Mouse (Mus musculus): Measurements from ENCODE around the gene Prss46. TPM values are rescaled to one million over a fixed set of nuclear protein-coding genes. Genes with fewer than 3 reads are reported as not detected.
A peak's percentile ranks its signal among the peaks of the same experiment; 100 is the strongest.
"Not testable (repeated sequence)": the region's sequence is repeated elsewhere in the genome, so short reads cannot be mapped to it uniquely, and the experiment has no call there.

The Prss46 gene
- total RNA-seq, 1 experiment, result 2.8 TPM

- Histone ChIP-seq H3K4me3 (ENCODE audit: insufficient read depth in 1 of 2, low read depth in 1 of 2, low read length in 2 of 2, poor library complexity in 1 of 2, severe bottlenecking in 1 of 2) (no peak overlapping the region), H3K27ac (ENCODE audit: insufficient read depth, low read depth, low read length, poor library complexity, severe bottlenecking) (no peak overlapping the region), H3K9me3 (ENCODE audit: control insufficient read depth, insufficient read depth, low read depth, low read length) (no peaks in the 10 kb centered on the region), H3K4me1 (ENCODE audit: control insufficient read depth in 2 of 2, insufficient read depth in 2 of 2, low read length in 2 of 2, poor library complexity in 1 of 2) (no peaks in the 10 kb centered on the region), H3K36me3 (ENCODE audit: control insufficient read depth, insufficient read depth, low read length, poor library complexity, severe bottlenecking) (0 out of 2 replicates have a peak, but pooled peaks cover 1% of the 10 kb centered on the region), H3K9ac (ENCODE audit: insufficient read depth, low read depth, low read length, poor library complexity, severe bottlenecking) (no peak overlapping the region)
- no peak for DNase-seq (ENCODE audit: low read depth, low spot score)
- no peak for TF ChIP-seq MAFK (IDR thresholded peaks at IDR 0.05; ENCODE audit: insufficient read depth, low read depth, low read length)
- TF ChIP-seq HCFC1 (IDR thresholded peaks at IDR 0.05; ENCODE audit: borderline replicate concordance, insufficient read depth, low read length), result no peak
- no peak for TF ChIP-seq ZC3H11A (IDR thresholded peaks at IDR 0.05; ENCODE audit: borderline replicate concordance, low read depth, low read length)
- no peak for TF ChIP-seq ZNF384 (IDR thresholded peaks at IDR 0.05; ENCODE audit: low read depth, low read length)
- in situ Hi-C loops (cut with MboI; ENCODE audit: low sequenced_read_pairs in 2 of 2, unreplicated experiment in 2 of 2), result no loop called here
Measured at GRCm38 (mm10) chr9:110803294-110803693, 41.0 kb upstream of the Prss46 start.

GRCm38 (mm10) chr9:110810051-110810450 lies 34.3 kb upstream of the Prss46 start:
- Histone ChIP-seq H3K9ac (ENCODE audit: insufficient read depth, low read depth, low read length, poor library complexity, severe bottlenecking) (no peak overlapping the region), H3K4me1 (ENCODE audit: control insufficient read depth in 2 of 2, insufficient read depth in 2 of 2, low read length in 2 of 2, poor library complexity in 1 of 2) (peaks cover 0 to 5% of the 10 kb centered on the region in 2 experiments; a peak in 2 of 4 replicates), H3K9me3 (ENCODE audit: control insufficient read depth, insufficient read depth, low read depth, low read length) (no peaks in the 10 kb centered on the region), H3K4me3 (ENCODE audit: insufficient read depth in 1 of 2, low read depth in 1 of 2, low read length in 2 of 2, poor library complexity in 1 of 2, severe bottlenecking in 1 of 2) (no peak overlapping the region), H3K36me3 (ENCODE audit: control insufficient read depth, insufficient read depth, low read length, poor library complexity, severe bottlenecking) (no peaks in the 10 kb centered on the region), H3K27ac (ENCODE audit: insufficient read depth, low read depth, low read length, poor library complexity, severe bottlenecking) (no peak overlapping the region)
- no peak for DNase-seq (ENCODE audit: low read depth, low spot score)
- TF ChIP-seq ZNF384 (IDR thresholded peaks at IDR 0.05; ENCODE audit: low read depth, low read length) (no peak), ZC3H11A (IDR thresholded peaks at IDR 0.05; ENCODE audit: borderline replicate concordance, low read depth, low read length) (no peak), HCFC1 (IDR thresholded peaks at IDR 0.05; ENCODE audit: borderline replicate concordance, insufficient read depth, low read length) (no peak), MAFK (IDR thresholded peaks at IDR 0.05; ENCODE audit: insufficient read depth, low read depth, low read length) (no peak), CHD2 (IDR thresholded peaks at IDR 0.05; ENCODE audit: low read depth, low read length) (no peak)
- in situ Hi-C loops (cut with MboI; ENCODE audit: low sequenced_read_pairs in 2 of 2, unreplicated experiment in 2 of 2), result no loop called here

- H3K27ac ChIP-seq (ENCODE audit: insufficient read depth, low read depth, low read length, poor library complexity, severe bottlenecking), result no peak within 1 kb of the TSS
- peak within 1 kb of the TSS; percentile 42 to 54; a peak in 3 of 4 replicates for H3K4me3 ChIP-seq (ENCODE audit: insufficient read depth in 1 of 2, low read depth in 1 of 2, low read length in 2 of 2, poor library complexity in 1 of 2, severe bottlenecking in 1 of 2)
- no peaks in the 10 kb centered on the region for H3K36me3 ChIP-seq (ENCODE audit: control insufficient read depth, insufficient read depth, low read length, poor library complexity, severe bottlenecking)
- in situ Hi-C loops (cut with MboI; ENCODE audit: low sequenced_read_pairs in 2 of 2, unreplicated experiment in 2 of 2), result no loop called here
- H3K9ac ChIP-seq (ENCODE audit: insufficient read depth, low read depth, low read length, poor library complexity, severe bottlenecking), result 0 out of 2 replicates have a peak within 1 kb of the TSS, but pooled peaks have one; percentile 30
- TF ChIP-seq ZNF384 (IDR thresholded peaks at IDR 0.05; ENCODE audit: low read depth, low read length) (no peak), HCFC1 (IDR thresholded peaks at IDR 0.05; ENCODE audit: borderline replicate concordance, insufficient read depth, low read length) (no peak), ZC3H11A (IDR thresholded peaks at IDR 0.05; ENCODE audit: borderline replicate concordance, low read depth, low read length) (no peak), MAFK (IDR thresholded peaks at IDR 0.05; ENCODE audit: insufficient read depth, low read depth, low read length) (no peak), CHD2 (IDR thresholded peaks at IDR 0.05; ENCODE audit: low read depth, low read length) (no peak)
- H3K9me3 ChIP-seq (ENCODE audit: control insufficient read depth, insufficient read depth, low read depth, low read length), result no peaks in the 10 kb centered on the region
- DNase-seq (ENCODE audit: low read depth, low spot score), result no peak
- peaks cover 0 to 5% of the 10 kb centered on the region in 2 experiments; a peak in 2 of 4 replicates for H3K4me1 ChIP-seq (ENCODE audit: control insufficient read depth in 2 of 2, insufficient read depth in 2 of 2, low read length in 2 of 2, poor library complexity in 1 of 2)
Measured at GRCm38 (mm10) chr9:110813789-110814188, 30.5 kb upstream of the Prss46 start, which contains the start of gene Prss44. Gene Prss44, plus strand, starts transcription at chr9:110813994.

GRCm38 (mm10) chr9:110820546-110820945 lies 23.8 kb upstream of the Prss46 start:
- H3K9me3 ChIP-seq (ENCODE audit: control insufficient read depth, insufficient read depth, low read depth, low read length); H3K4me3 ChIP-seq (ENCODE audit: insufficient read depth in 1 of 2, low read depth in 1 of 2, low read length in 2 of 2, poor library complexity in 1 of 2, severe bottlenecking in 1 of 2); H3K4me1 ChIP-seq (ENCODE audit: control insufficient read depth in 2 of 2, insufficient read depth in 2 of 2, low read length in 2 of 2, poor library complexity in 1 of 2); H3K36me3 ChIP-seq (ENCODE audit: control insufficient read depth, insufficient read depth, low read length, poor library complexity, severe bottlenecking); H3K27ac ChIP-seq (ENCODE audit: insufficient read depth, low read depth, low read length, poor library complexity, severe bottlenecking); DNase-seq (ENCODE audit: low read depth, low spot score); H3K9ac ChIP-seq (ENCODE audit: insufficient read depth, low read depth, low read length, poor library complexity, severe bottlenecking); in situ Hi-C loops (cut with MboI; ENCODE audit: low sequenced_read_pairs in 2 of 2, unreplicated experiment in 2 of 2): not testable (repeated sequence)

- no peak for DNase-seq (ENCODE audit: low read depth, low spot score)
- Histone ChIP-seq H3K4me1 (ENCODE audit: control insufficient read depth in 2 of 2, insufficient read depth in 2 of 2, low read length in 2 of 2, poor library complexity in 1 of 2) (no peaks in the 10 kb centered on the region), H3K9ac (ENCODE audit: insufficient read depth, low read depth, low read length, poor library complexity, severe bottlenecking) (no peak overlapping the region), H3K36me3 (ENCODE audit: control insufficient read depth, insufficient read depth, low read length, poor library complexity, severe bottlenecking) (no peaks in the 10 kb centered on the region), H3K27ac (ENCODE audit: insufficient read depth, low read depth, low read length, poor library complexity, severe bottlenecking) (no peak overlapping the region), H3K9me3 (ENCODE audit: control insufficient read depth, insufficient read depth, low read depth, low read length) (no peaks in the 10 kb centered on the region), H3K4me3 (ENCODE audit: insufficient read depth in 1 of 2, low read depth in 1 of 2, low read length in 2 of 2, poor library complexity in 1 of 2, severe bottlenecking in 1 of 2) (no peak overlapping the region)
- in situ Hi-C loops (cut with MboI; ENCODE audit: low sequenced_read_pairs in 2 of 2, unreplicated experiment in 2 of 2), result no loop called here
- TF ChIP-seq ZC3H11A (IDR thresholded peaks at IDR 0.05; ENCODE audit: borderline replicate concordance, low read depth, low read length), result no peak
- TF ChIP-seq MAFK (IDR thresholded peaks at IDR 0.05; ENCODE audit: insufficient read depth, low read depth, low read length), result no peak
- no peak for TF ChIP-seq ZNF384 (IDR thresholded peaks at IDR 0.05; ENCODE audit: low read depth, low read length)
- TF ChIP-seq CHD2 (IDR thresholded peaks at IDR 0.05; ENCODE audit: low read depth, low read length), result no peak
- no peak for TF ChIP-seq HCFC1 (IDR thresholded peaks at IDR 0.05; ENCODE audit: borderline replicate concordance, insufficient read depth, low read length)
Measured at GRCm38 (mm10) chr9:110821436-110821835, 22.9 kb upstream of the Prss46 start.
